Mouse (Mus musculus) spleen, postnatal 36 days (tissue): ENCODE measurements around the gene Gm42372.
"Not testable (repeated sequence)": the region's sequence is repeated elsewhere in the genome, so short reads cannot be mapped to it uniquely, and the experiment has no call there.

Experiments used
- DNase-seq, 2 experiments: peaks; one replicate each; pipeline ENCODE4 v3.0.0; 2022; ENCODE audit warnings: low spot score in 2 of 2, mixed read lengths in 1 of 2

Gene Gm42372

GRCm38 (mm10) chr7:16982859-16983568 lies at the start of gene Gm42372:
Gene Gm42372, plus strand, starts transcription at chr7:16983086.
- DNase-seq: peak; percentile 56 to 60

GRCm38 (mm10) chr7:16937312-16937711 lies 45.6 kb upstream of the Gm42372 start:
- no peak for DNase-seq

- no peak for DNase-seq
Measured at GRCm38 (mm10) chr7:16938117-16938791, 44.6 kb upstream of the Gm42372 start.

GRCm38 (mm10) chr7:16940292-16940691 lies 42.6 kb upstream of the Gm42372 start:
- no peak for DNase-seq

- no peak for DNase-seq
Measured at GRCm38 (mm10) chr7:16942861-16943260, 40.0 kb upstream of the Gm42372 start.

- DNase-seq: peak; percentile 62 to 70
Measured at GRCm38 (mm10) chr7:16944061-16944807, 38.7 kb upstream of the Gm42372 start, which contains the start of gene Pnmal2. Gene Pnmal2, plus strand, starts transcription at chr7:16944682.

GRCm38 (mm10) chr7:16944808-16945315 lies 38.0 kb upstream of the Gm42372 start:
- DNase-seq: no peak

GRCm38 (mm10) chr7:16945419-16945818 lies 37.5 kb upstream of the Gm42372 start:
- DNase-seq: no peak

GRCm38 (mm10) chr7:16946441-16947348 lies 36.2 kb upstream of the Gm42372 start:
- DNase-seq: no peak

- DNase-seq: no peak
Measured at GRCm38 (mm10) chr7:16947349-16947895, 35.5 kb upstream of the Gm42372 start.

- DNase-seq: no peak
Measured at GRCm38 (mm10) chr7:16947959-16948361, 34.9 kb upstream of the Gm42372 start.

GRCm38 (mm10) chr7:16948923-16949458 lies 33.9 kb upstream of the Gm42372 start:
- DNase-seq: no peak

GRCm38 (mm10) chr7:16949908-16950841 lies 32.7 kb upstream of the Gm42372 start:
- peak; percentile 49 to 50 for DNase-seq

GRCm38 (mm10) chr7:16950861-16951635 lies 31.8 kb upstream of the Gm42372 start:
- peak; percentile 66 to 72 for DNase-seq

GRCm38 (mm10) chr7:16953776-16954175 lies 29.1 kb upstream of the Gm42372 start:
- not testable (repeated sequence) for DNase-seq

- no peak for DNase-seq
Measured at GRCm38 (mm10) chr7:16955712-16956111, 27.2 kb upstream of the Gm42372 start.

- DNase-seq: no peak
Measured at GRCm38 (mm10) chr7:16956410-16957265, 26.2 kb upstream of the Gm42372 start.
